Mouse (Mus musculus) activated CD4-positive, CD25-positive, alpha-beta regulatory T cell (primary cell): ENCODE results near the gene Ina. TPM values are rescaled to one million over a fixed set of nuclear protein-coding genes. Genes with fewer than 3 reads are reported as not detected.

Experiments
- polyA plus RNA-seq, 2 experiments: library from polyadenylated mRNA; unstranded; fragments of 100-300 nt; shearing (Covaris generic); gene quantifications; one replicate each; pipeline ENCODE4 v1.2.1; 2017

Gene Ina
- polyA plus RNA-seq = under 1 TPM in 1 of 2 experiments, not detected in 1; 0.25 TPM

GRCm38 (mm10) chr19:47014447-47015381 is at the start of gene Ina, which contains the start of gene Nt5c2:
Ina (plus strand) TSS chr19:47014698.
Nt5c2 (minus strand) TSS chr19:47015153.

GRCm38 (mm10) chr19:47050271-47051032 is 36.0 kb downstream of the Ina start, which contains the start of gene Pcgf6:
Pcgf6 (minus strand) TSS chr19:47050906.

GRCm38 (mm10) chr19:47067096-47067882 is 52.8 kb downstream of the Ina start, which contains the start of gene Taf5:
Taf5 (plus strand) TSS chr19:47067746.

Other genes with a start within 250 kb of the Ina start
- gene Nt5c2, start 455 bp downstream of the Ina start, polyA plus RNA-seq = 10 to 100 TPM; 38.6 to 51.7 TPM
- 10 to 100 TPM; 23.1 to 27.1 TPM for gene Pcgf6, start 36.2 kb downstream of the Ina start, polyA plus RNA-seq
- 10 to 100 TPM; 11.5 to 13.1 TPM for gene Taf5, start 53.0 kb downstream of the Ina start, polyA plus RNA-seq
- 100 to 1,000 TPM; 491 to 498 TPM for gene Usmg5, start 75.9 kb downstream of the Ina start, polyA plus RNA-seq
- 10 to 100 TPM in 1 of 2 experiments, 1 to 10 TPM in 1; 6.7 to 12.0 TPM for gene Pdcd11, start 76.1 kb downstream of the Ina start, polyA plus RNA-seq
- gene Calhm2, start 123.6 kb downstream of the Ina start, polyA plus RNA-seq = 10 to 100 TPM; 11.9 to 23.7 TPM
- not detected for gene Calhm1, start 129.6 kb downstream of the Ina start, polyA plus RNA-seq
- gene Calhm3, start 143.1 kb downstream of the Ina start, polyA plus RNA-seq = not detected
- gene Neurl1a, start 164.1 kb downstream of the Ina start, polyA plus RNA-seq = under 1 TPM in 1 of 2 experiments, not detected in 1; 0.28 TPM